Mouse (Mus musculus) CD4-positive, CD25-positive, alpha-beta regulatory T cell, adult 2 months (primary cell): ENCODE measurements around the gene Setd4.
A peak's percentile ranks its signal among the peaks of the same experiment; 100 is the strongest.

Source experiments
- DNase-seq: peaks from one replicate; pipeline ENCODE4 v3.0.0-alpha.2; 2012; ENCODE audit warnings: low read depth, low spot score

Setd4 gene

GRCm38 (mm10) chr16:93592711-93593110, 11.2 kb downstream of the Setd4 start:
- no peak for DNase-seq

GRCm38 (mm10) chr16:93591450-93592430, 12.1 kb downstream of the Setd4 start:
- no peak for DNase-seq

- DNase-seq, result no peak
Measured at GRCm38 (mm10) chr16:93590915-93591314, 12.9 kb downstream of the Setd4 start.

GRCm38 (mm10) chr16:93588281-93588680, 15.6 kb downstream of the Setd4 start:
- no peak for DNase-seq

GRCm38 (mm10) chr16:93586382-93586781, 17.5 kb downstream of the Setd4 start:
- DNase-seq, result peak; percentile 73

- DNase-seq, result peak; percentile 63
Measured at GRCm38 (mm10) chr16:93585703-93586205, 18.1 kb downstream of the Setd4 start.

GRCm38 (mm10) chr16:93584976-93585702, 18.7 kb downstream of the Setd4 start:
- peak; percentile 53 for DNase-seq

- no peak for DNase-seq
Measured at GRCm38 (mm10) chr16:93581125-93581524, 22.7 kb downstream of the Setd4 start.

- no peak for DNase-seq
Measured at GRCm38 (mm10) chr16:93578346-93579005, 25.4 kb downstream of the Setd4 start.

GRCm38 (mm10) chr16:93576412-93577082, 27.3 kb downstream of the Setd4 start:
- peak; percentile 92 for DNase-seq

- peak; percentile 17 for DNase-seq
Measured at GRCm38 (mm10) chr16:93575574-93575973, 28.3 kb downstream of the Setd4 start.

GRCm38 (mm10) chr16:93574521-93575191, 29.2 kb downstream of the Setd4 start:
- peak; percentile 91 for DNase-seq

GRCm38 (mm10) chr16:93573434-93573833, 30.4 kb downstream of the Setd4 start:
- peak; percentile 20 for DNase-seq

- DNase-seq, result peak; percentile 66
Measured at GRCm38 (mm10) chr16:93572383-93572782, 31.5 kb downstream of the Setd4 start.

- DNase-seq, result no peak
Measured at GRCm38 (mm10) chr16:93558499-93558898, 45.4 kb downstream of the Setd4 start.

GRCm38 (mm10) chr16:93557646-93558045, 46.2 kb downstream of the Setd4 start:
- no peak for DNase-seq

GRCm38 (mm10) chr16:93552686-93553513, 51.0 kb downstream of the Setd4 start:
- peak; percentile 71 for DNase-seq

GRCm38 (mm10) chr16:93549287-93549686, 54.6 kb downstream of the Setd4 start:
- DNase-seq, result no peak

- DNase-seq, result no peak
Measured at GRCm38 (mm10) chr16:93548045-93548444, 55.8 kb downstream of the Setd4 start.

- peak; percentile 32 for DNase-seq
Measured at GRCm38 (mm10) chr16:93547122-93547521, 56.7 kb downstream of the Setd4 start.
